Mouse (Mus musculus): ENCODE data around the gene Tulp3. TPM values are rescaled to one million over a fixed set of nuclear protein-coding genes. Genes with fewer than 3 reads are reported as not detected.

Tulp3 gene
- polyA plus RNA-seq, 1 experiment from 2014 or later: 23.1 TPM

GRCm38 (mm10) chr6:128273507-128273906 is 82.1 kb downstream of the Tulp3 start:
- Histone ChIP-seq H3K36me3 (ENCODE audit: insufficient read depth) (no peaks in the 10 kb centered on the region), H3K27me3 (ENCODE audit: insufficient read depth, low read length) (no peaks in the 10 kb centered on the region), H3K4me2 (no peak overlapping the region), H3K9ac (no peak overlapping the region), H3K4me1 (ENCODE audit: insufficient read depth) (no peaks in the 10 kb centered on the region), H3K27ac (ENCODE audit: low read depth) (no peak overlapping the region), H3K9me3 (ENCODE audit: low read depth, low read length) (no peaks in the 10 kb centered on the region), H3K4me3 (ENCODE audit: low read depth, low read length) (no peak overlapping the region)
- TF ChIP-seq CTCF (IDR thresholded peaks at IDR 0.05; ENCODE audit: low read depth): no peak
- DNase-seq (no peak), ATAC-seq (ENCODE audit: insufficient read depth) (no peak)
- WGBS: 79% methylated on average over 1 of the region's 1 CpGs

DNA sequence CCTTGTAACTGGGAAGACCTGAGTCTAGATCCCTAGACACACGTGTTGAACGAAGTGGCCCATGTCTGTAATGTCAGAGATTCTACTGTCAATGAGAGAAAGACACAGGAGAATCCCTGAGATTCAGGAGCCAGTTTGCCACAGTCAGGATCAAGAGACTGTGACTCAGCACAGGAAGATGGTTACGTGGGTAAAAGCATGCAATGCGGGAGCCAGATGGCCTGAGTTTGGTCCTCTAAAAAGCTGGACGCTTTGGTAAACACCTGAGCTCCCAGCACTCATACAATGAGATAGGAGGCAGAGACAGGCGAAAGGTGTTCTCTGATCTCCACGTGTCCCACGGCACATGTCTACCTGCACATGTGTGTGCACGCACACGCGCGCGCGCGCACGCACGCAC is 82.9 kb downstream of the Tulp3 start:
- ATAC-seq (ENCODE audit: insufficient read depth) (no peak), DNase-seq (no peak)
- H3K27me3 ChIP-seq (ENCODE audit: insufficient read depth, low read length): no peaks in the 10 kb centered on the region
- H3K9me3 ChIP-seq (ENCODE audit: low read depth, low read length): no peaks in the 10 kb centered on the region
- no peak overlapping the region for H3K4me3 ChIP-seq (ENCODE audit: low read depth, low read length)
- no peak for TF ChIP-seq CTCF (IDR thresholded peaks at IDR 0.05; ENCODE audit: low read depth)
- H3K4me2 ChIP-seq: no peak overlapping the region
- H3K36me3 ChIP-seq (ENCODE audit: insufficient read depth): no peaks in the 10 kb centered on the region
- WGBS: 93% methylated on average over 17 of the region's 17 CpGs
- no peak overlapping the region for H3K27ac ChIP-seq (ENCODE audit: low read depth)
- H3K4me1 ChIP-seq (ENCODE audit: insufficient read depth): no peaks in the 10 kb centered on the region
- H3K9ac ChIP-seq: no peak overlapping the region

Other genes with a start within 250 kb of the Tulp3 start
- 118 and 121 TPM in 2 replicates for gene Tspan9, start 212.3 kb downstream of the Tulp3 start, polyA plus RNA-seq (2014; fragmentation: Nextera tagmentation; extraction: Ambion mirVana)
- gene Tead4, start 55.0 kb downstream of the Tulp3 start, polyA plus RNA-seq (2014; fragmentation: Nextera tagmentation; extraction: Ambion mirVana): 3.3 and 4.1 TPM in 2 replicates
- 134 and 144 TPM in 2 replicates for gene Rhno1, start 7.1 kb upstream of the Tulp3 start, polyA plus RNA-seq (2014; fragmentation: Nextera tagmentation; extraction: Ambion mirVana)
- 55.0 and 56.7 TPM in 2 replicates for gene Foxm1, start 7.1 kb upstream of the Tulp3 start, polyA plus RNA-seq (2014; fragmentation: Nextera tagmentation; extraction: Ambion mirVana)
- 0.21 and 0.35 TPM in 2 replicates for gene Tex52, start 19.6 kb upstream of the Tulp3 start, polyA plus RNA-seq (2014; fragmentation: Nextera tagmentation; extraction: Ambion mirVana)
- gene Gm44596, start 19.7 kb upstream of the Tulp3 start, polyA plus RNA-seq (2014; fragmentation: Nextera tagmentation; extraction: Ambion mirVana): not detected in 2 replicates
- 3.4 and 4.3 TPM in 2 replicates for gene Nrip2, start 43.4 kb upstream of the Tulp3 start, polyA plus RNA-seq (2014; fragmentation: Nextera tagmentation; extraction: Ambion mirVana)
- 32.6 and 41.4 TPM in 2 replicates for gene Itfg2, start 69.1 kb upstream of the Tulp3 start, polyA plus RNA-seq (2014; fragmentation: Nextera tagmentation; extraction: Ambion mirVana)
- 434 and 450 TPM in 2 replicates for gene Fkbp4, start 82.8 kb upstream of the Tulp3 start, polyA plus RNA-seq (2014; fragmentation: Nextera tagmentation; extraction: Ambion mirVana)
- 0.04 and 0.18 TPM in 2 replicates for gene Pzp, start 170.9 kb upstream of the Tulp3 start, polyA plus RNA-seq (2014; fragmentation: Nextera tagmentation; extraction: Ambion mirVana)
- 0.64 and 1.4 TPM in 2 replicates for gene A2ml1, start 225.8 kb upstream of the Tulp3 start, polyA plus RNA-seq (2014; fragmentation: Nextera tagmentation; extraction: Ambion mirVana)